Mouse (Mus musculus) hindbrain, embryonic 12.5 days (tissue): ENCODE measurements around the gene Cers5. TPM values are rescaled to one million over a fixed set of nuclear protein-coding genes. Genes with fewer than 3 reads are reported as not detected.
"Not testable (repeated sequence)": the region's sequence is repeated elsewhere in the genome, so short reads cannot be mapped to it uniquely, and the experiment has no call there.

Experiments
- ATAC-seq: fragments of 200-750 bp; cut with Nextera tagmentation; 2 replicates; pipeline ENCODE4 v1.8.0; 2017; ENCODE audit warnings: moderate TSS enrichment; ENCODE audit not compliant: low FRiP score
- H3K27ac ChIP-seq: fragments of 300-500 bp; sonication (generic); 2 replicates; pipeline ENCODE4 v1.5.1; 2016; ENCODE audit warnings: mild to moderate bottlenecking
- H3K27me3 ChIP-seq: fragments of 300-500 bp; sonication (generic); 2 replicates; pipeline ENCODE4 v1.6.1; 2016; ENCODE audit warnings: mild to moderate bottlenecking
- H3K36me3 ChIP-seq: fragments of 300-500 bp; sonication (generic); 2 replicates; pipeline ENCODE4 v1.6.1; 2016; ENCODE audit warnings: mild to moderate bottlenecking
- H3K4me1 ChIP-seq: fragments of 300-500 bp; sonication (generic); 2 replicates; pipeline ENCODE4 v1.6.1; 2016
- H3K4me2 ChIP-seq: fragments of 300-500 bp; sonication (generic); replicated peaks from 2 replicates; pipeline ENCODE4 v1.6.1; 2016; ENCODE audit warnings: mild to moderate bottlenecking
- H3K4me3 ChIP-seq: fragments of 300-500 bp; sonication (generic); 2 replicates; pipeline ENCODE4 v1.5.1; 2016; ENCODE audit warnings: mild to moderate bottlenecking
- H3K9ac ChIP-seq: fragments of 300-500 bp; sonication (generic); 2 replicates; pipeline ENCODE4 v1.6.1; 2016; ENCODE audit warnings: mild to moderate bottlenecking, moderate library complexity
- H3K9me3 ChIP-seq: fragments of 300-500 bp; sonication (generic); replicated peaks from 2 replicates; pipeline ENCODE4 v1.6.1; 2016; ENCODE audit warnings: mild to moderate bottlenecking
- WGBS: fragments of 180-500 bp; shearing (Covaris S2); methylation state at CpG from one replicate; pipeline ENCODE4 v1.1.7; 2016; 5-methylcytosine and 5-hydroxymethylcytosine counted together
- polyA plus RNA-seq: library from polyadenylated mRNA; unstranded; fragments of >200 nt; fragmentation: Nextera tagmentation; extraction: Ambion mirVana; gene quantifications from 2 replicates; pipeline ENCODE4 v1.2.1, GENCODE M21; 2016

Cers5 gene
- polyA plus RNA-seq, 1 experiment from 2014 or later, result 66.8 TPM

DNA sequence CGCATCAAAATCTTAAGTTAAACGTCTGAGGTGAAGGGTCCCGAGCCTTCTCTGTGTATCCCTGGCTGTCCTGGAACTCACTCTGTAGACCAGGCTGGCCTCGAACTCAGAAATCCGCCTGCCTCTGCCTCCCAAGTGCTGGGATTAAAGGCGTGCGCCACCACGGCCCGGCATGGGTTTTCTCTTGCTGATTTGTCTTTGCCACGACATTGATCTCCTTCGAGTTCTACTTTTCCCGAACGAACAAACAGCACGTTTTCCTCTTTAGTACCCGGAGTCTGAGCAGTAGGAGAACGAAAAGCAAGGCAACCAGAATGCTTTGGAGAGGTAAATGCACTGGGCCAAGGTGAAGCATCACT, 71.1 kb downstream of the Cers5 start:
- peak overlapping the region; percentile 44 for H3K27ac ChIP-seq
- H3K9ac ChIP-seq, result 0 out of 2 replicates have a peak overlapping the region, but pooled peaks have one; percentile 95
- H3K9me3 ChIP-seq, H3K27me3 ChIP-seq, ATAC-seq: not testable (repeated sequence)
- WGBS, result 49% methylated on average over 16 of the region's 16 CpGs
- peaks cover 29% of the 10 kb centered on the region for H3K4me1 ChIP-seq
- H3K36me3 ChIP-seq, result peaks cover 49% of the 10 kb centered on the region
- peak overlapping the region; percentile 85 for H3K4me3 ChIP-seq
- peak overlapping the region; percentile 89 for H3K4me2 ChIP-seq

DNA sequence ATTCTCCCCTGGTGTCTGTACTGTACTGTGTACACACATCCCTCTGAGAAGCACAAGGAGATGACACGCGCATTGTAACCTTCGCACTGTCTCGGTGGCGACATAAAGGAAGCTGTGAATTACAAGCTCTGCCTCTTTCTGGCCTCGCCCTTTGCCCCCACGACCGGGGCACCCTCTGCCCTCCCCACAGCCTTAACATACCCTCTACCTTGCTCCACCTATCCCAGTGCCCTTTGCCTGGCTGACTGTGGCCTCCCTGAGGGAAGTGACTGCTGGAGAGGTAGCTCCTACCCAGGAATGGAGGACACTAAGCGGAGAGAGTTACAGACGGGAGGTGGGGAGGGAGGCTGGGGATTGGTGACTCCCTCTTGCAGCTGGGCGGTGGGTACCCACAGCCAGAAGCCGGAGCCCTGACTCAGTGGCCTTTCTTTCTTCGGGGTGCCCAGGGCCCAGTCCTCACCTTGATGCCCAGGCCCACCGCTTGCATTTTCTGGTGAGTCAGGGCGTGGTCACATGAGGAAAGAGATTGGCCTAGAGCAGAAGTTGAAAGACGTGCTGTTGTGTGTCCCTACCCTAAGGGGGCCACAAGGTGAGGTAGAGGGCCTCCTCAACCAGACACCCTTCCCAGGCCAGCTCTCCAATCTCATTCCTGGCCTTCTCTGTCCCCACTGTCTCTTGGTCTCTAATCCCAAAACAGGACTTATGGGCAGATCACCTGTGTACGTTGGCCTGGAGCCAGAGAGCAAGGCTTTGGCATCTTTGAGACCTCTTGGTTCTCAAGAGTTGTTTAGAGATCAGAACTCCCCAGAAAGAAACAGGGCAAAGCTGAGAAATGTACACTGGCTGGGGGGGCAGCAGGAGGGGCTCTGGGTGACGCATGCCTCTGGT, 72.2 kb downstream of the Cers5 start:
- H3K4me3 ChIP-seq, result no peak overlapping the region
- no peaks in the 10 kb centered on the region for H3K9me3 ChIP-seq
- peaks cover 7% of the 10 kb centered on the region; the same call in 1 of the 2 replicates for H3K27me3 ChIP-seq
- no peak for ATAC-seq
- peaks cover 52% of the 10 kb centered on the region for H3K36me3 ChIP-seq
- peak overlapping the region; percentile 1; the same call in 1 of the 2 replicates for H3K9ac ChIP-seq
- H3K4me2 ChIP-seq, result no peak overlapping the region
- H3K27ac ChIP-seq, result no peak overlapping the region
- WGBS, result 88% methylated on average over 18 of the region's 18 CpGs
- peaks cover 29% of the 10 kb centered on the region for H3K4me1 ChIP-seq

DNA sequence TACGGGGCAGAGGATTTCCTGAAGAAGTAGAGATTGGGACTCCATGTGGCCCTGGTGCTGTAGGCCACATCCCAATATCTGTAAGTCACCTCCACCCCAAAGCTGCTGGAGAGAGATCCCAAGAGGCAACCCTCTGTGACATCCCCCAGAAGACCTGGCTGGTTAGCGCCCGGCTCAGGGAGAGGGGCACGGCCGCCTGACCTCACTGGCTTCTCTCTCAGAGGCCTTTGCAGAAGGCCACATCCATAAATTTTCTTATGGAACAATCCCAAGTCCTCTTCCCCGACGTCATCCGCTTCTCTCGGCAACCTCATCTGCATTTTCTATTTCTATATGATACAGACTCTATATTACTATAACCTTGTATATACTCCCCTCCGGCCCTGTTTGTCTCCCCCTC, 73.0 kb downstream of the Cers5 start:
- WGBS, result 87% methylated on average over 10 of the region's 10 CpGs
- Histone ChIP-seq H3K36me3 (peaks cover 54% of the 10 kb centered on the region), H3K9ac (peak overlapping the region; percentile 1; the same call in 1 of the 2 replicates), H3K4me2 (no peak overlapping the region), H3K4me3 (no peak overlapping the region), H3K27me3 (peaks cover 7% of the 10 kb centered on the region; the same call in 1 of the 2 replicates), H3K27ac (no peak overlapping the region), H3K9me3 (no peaks in the 10 kb centered on the region), H3K4me1 (peaks cover 26% of the 10 kb centered on the region)
- ATAC-seq, result no peak

DNA sequence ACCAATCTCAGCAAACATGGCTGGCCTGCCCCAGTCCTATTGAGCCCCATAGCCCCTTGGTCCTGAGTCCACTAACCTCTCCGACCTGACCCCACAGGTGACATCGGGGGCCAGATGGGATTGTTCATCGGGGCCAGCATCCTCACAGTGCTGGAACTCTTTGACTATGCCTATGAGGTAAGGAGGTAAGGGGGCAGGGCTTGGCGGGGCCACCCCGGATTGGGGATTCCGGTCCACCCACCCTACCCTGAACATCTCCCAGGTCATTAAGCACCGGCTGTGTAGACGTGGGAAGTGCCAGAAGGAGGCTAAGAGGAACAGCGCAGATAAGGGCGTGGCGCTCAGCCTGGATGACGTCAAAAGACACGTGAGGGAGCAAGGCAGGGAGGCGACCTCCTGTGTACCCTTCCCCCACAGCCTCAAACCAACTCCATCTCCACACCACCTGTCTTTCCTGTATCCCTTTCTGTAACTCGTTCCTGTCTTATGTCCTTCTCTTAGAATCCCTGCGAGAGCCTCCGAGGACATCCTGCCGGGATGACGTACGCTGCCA, 74.1 kb downstream of the Cers5 start:
- Histone ChIP-seq H3K9ac (peak overlapping the region; percentile 35; the same call in 1 of the 2 replicates), H3K27ac (no peak overlapping the region), H3K27me3 (peaks cover 7% of the 10 kb centered on the region; the same call in 1 of the 2 replicates), H3K9me3 (no peaks in the 10 kb centered on the region), H3K4me1 (peaks cover 19% of the 10 kb centered on the region), H3K4me2 (no peak overlapping the region), H3K4me3 (no peak overlapping the region), H3K36me3 (peaks cover 45% of the 10 kb centered on the region)
- ATAC-seq, result no peak
- WGBS, result 38% methylated on average over 20 of the region's 20 CpGs

DNA sequence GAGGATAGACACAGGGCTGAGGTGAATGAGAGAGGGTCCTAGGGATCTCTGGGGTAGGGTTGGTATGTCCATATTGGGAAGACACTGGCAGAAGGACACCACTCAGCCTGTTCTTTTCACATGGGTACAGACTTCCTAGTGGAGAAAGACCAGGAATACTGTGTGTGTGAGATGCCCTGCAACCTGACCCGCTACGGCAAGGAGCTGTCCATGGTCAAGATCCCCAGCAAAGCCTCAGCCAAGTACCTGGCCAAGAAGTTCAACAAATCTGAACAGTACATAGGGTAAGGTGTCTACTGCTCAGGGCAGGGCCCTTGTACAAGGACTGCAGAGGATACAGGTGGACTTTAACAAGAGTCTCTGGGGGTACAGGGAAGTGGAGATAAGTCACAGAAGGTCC, 75.4 kb downstream of the Cers5 start:
- Histone ChIP-seq H3K4me1 (peaks cover 11% of the 10 kb centered on the region), H3K27me3 (peaks cover 7% of the 10 kb centered on the region; the same call in 1 of the 2 replicates), H3K9me3 (no peaks in the 10 kb centered on the region), H3K9ac (no peak overlapping the region), H3K4me2 (no peak overlapping the region), H3K4me3 (no peak overlapping the region), H3K36me3 (peaks cover 45% of the 10 kb centered on the region), H3K27ac (no peak overlapping the region)
- ATAC-seq, result no peak
- 33% methylated on average over 2 of the region's 2 CpGs for WGBS

DNA sequence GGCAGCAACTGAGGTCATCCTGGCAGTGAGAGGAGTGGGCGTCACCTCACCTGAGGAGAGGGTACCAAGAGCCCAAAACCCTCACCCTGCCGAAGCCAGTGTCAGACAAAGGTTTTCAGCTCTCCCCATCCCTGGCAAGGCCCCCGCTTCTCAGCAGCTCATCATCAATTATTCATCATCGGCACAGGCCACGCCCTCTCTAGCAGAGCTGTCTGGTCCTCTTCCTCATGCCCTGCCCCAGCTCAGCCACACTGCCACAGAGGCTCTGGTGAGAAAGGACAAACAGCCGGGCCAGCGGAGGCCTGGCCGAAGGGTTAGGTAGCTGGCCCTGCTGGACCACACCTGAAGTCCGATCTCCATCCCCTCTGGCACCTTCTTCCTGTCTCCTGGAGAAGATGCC, 80.7 kb downstream of the Cers5 start:
- peak; percentile 62 for ATAC-seq
- Histone ChIP-seq H3K36me3 (peaks cover 17% of the 10 kb centered on the region), H3K4me1 (peaks cover 31% of the 10 kb centered on the region), H3K27ac (peak overlapping the region; percentile 62), H3K9me3 (no peaks in the 10 kb centered on the region), H3K4me3 (no peak overlapping the region), H3K4me2 (peak overlapping the region; percentile 22), H3K27me3 (peaks cover 7% of the 10 kb centered on the region; the same call in 1 of the 2 replicates), H3K9ac (peak overlapping the region; percentile 43)
- WGBS, result 47% methylated on average over 9 of the region's 9 CpGs

DNA sequence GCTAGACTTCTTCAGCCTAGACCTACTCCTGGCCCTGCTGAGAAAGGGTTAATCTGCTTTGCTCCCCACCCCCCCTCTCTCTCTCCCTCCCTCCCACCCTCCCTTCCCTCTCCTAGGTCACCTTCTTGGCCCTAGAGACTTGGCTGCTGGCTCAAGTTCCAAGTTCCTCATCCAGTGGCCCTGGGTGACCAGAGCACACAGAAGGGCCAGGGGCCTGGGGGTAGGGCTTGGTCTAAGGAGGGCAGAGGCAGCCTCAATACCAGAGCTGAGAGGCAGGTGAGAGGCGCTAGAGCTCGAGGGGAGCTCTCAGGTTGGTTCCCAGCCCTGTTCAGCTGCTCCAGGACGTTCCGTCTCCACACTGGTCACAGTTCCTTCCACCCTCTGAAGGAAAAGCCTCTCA, 81.8 kb downstream of the Cers5 start:
- Histone ChIP-seq H3K27me3 (no peaks in the 10 kb centered on the region), H3K9me3 (no peaks in the 10 kb centered on the region), H3K9ac (no peak overlapping the region), H3K4me1 (peaks cover 31% of the 10 kb centered on the region), H3K36me3 (peaks cover 8% of the 10 kb centered on the region), H3K4me3 (no peak overlapping the region), H3K4me2 (no peak overlapping the region), H3K27ac (peak overlapping the region; percentile 17; the same call in 1 of the 2 replicates)
- 24% methylated on average over 4 of the region's 4 CpGs for WGBS
- 0 out of 2 replicates have a peak, but pooled peaks have one; percentile 11 for ATAC-seq

DNA sequence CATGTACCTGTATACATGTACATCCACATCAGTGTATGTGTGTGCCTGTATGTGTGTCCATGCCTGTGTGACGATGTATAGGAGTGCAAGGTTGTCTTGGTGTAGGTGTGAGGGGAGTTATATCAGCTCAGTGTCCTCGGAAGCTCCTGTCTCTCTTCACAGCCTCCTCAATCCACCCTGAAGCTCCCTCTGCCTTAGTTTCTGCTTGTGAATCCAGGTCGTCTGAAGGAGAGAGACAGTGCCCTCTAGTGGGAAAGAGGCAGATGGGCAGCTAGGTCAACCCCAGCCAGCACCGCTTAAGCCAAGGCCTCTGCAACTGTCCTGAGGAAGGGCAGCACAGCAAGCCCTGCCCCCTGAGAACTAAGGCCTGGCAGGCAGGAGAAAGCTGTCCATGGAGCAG, 84.0 kb downstream of the Cers5 start:
- Histone ChIP-seq H3K36me3 (peaks cover 6% of the 10 kb centered on the region; the same call in 1 of the 2 replicates), H3K27ac (0 out of 2 replicates have a peak overlapping the region, but pooled peaks have one; percentile 30), H3K4me3 (no peak overlapping the region), H3K9me3 (no peaks in the 10 kb centered on the region), H3K9ac (no peak overlapping the region), H3K4me1 (peaks cover 27% of the 10 kb centered on the region), H3K27me3 (no peaks in the 10 kb centered on the region), H3K4me2 (no peak overlapping the region)
- 2% methylated on average over 4 of the region's 4 CpGs for WGBS
- ATAC-seq, result peak; percentile 38

Other genes starting within 250 kb of the Cers5 start
- 2.9 and 5.5 TPM in 2 replicates for gene Faim2, start 244.7 kb downstream of the Cers5 start, polyA plus RNA-seq
- not detected in 2 replicates for gene Aqp2, start 193.8 kb downstream of the Cers5 start, polyA plus RNA-seq
- 2.4 and 2.7 TPM in 2 replicates for gene Aqp5, start 182.1 kb downstream of the Cers5 start, polyA plus RNA-seq
- gene Aqp6, start 171.5 kb downstream of the Cers5 start, polyA plus RNA-seq, result 1.3 and 2.8 TPM in 2 replicates
- 177 and 185 TPM in 2 replicates for gene Racgap1, start 121.2 kb downstream of the Cers5 start, polyA plus RNA-seq
- gene Asic1, start 102.5 kb downstream of the Cers5 start, polyA plus RNA-seq, result 48.6 and 61.6 TPM in 2 replicates
- 123 and 141 TPM in 2 replicates for gene Smarcd1, start 70.8 kb downstream of the Cers5 start, polyA plus RNA-seq
- not detected in 2 replicates for gene Gm17349, start 67.4 kb downstream of the Cers5 start, polyA plus RNA-seq
- 0.69 and 0.92 TPM in 2 replicates for gene Gpd1, start 55.4 kb downstream of the Cers5 start, polyA plus RNA-seq
- 152 and 156 TPM in 2 replicates for gene Cox14, start 47.3 kb downstream of the Cers5 start, polyA plus RNA-seq
- 36.1 and 44.3 TPM in 2 replicates for gene Lima1, start 102.6 kb upstream of the Cers5 start, polyA plus RNA-seq
- 0.03 TPM in 1 of 2 replicates, not detected in the other for gene Fam186a, start 194.2 kb upstream of the Cers5 start, polyA plus RNA-seq
- gene Larp4, start 197.2 kb upstream of the Cers5 start, polyA plus RNA-seq, result 31.2 and 34.5 TPM in 2 replicates